Mouse (Mus musculus) hindbrain, embryonic 11.5 days (tissue): ENCODE measurements at regions not wholly inside any gene's neighbourhood (a gene's known extent, or its start where the extent isn't known, plus 50 kb on each side); places are given as distances from the start of the nearest gene placed in this dataset.

ENCODE experiments used
- ATAC-seq: fragments of 200-750 bp; cut with Nextera tagmentation; 2 replicates; pipeline ENCODE4 v1.8.0; 2017; ENCODE audit warnings: mild to moderate bottlenecking, moderate TSS enrichment, moderate library complexity; ENCODE audit not compliant: low FRiP score
- DNase-seq: peaks from one replicate; pipeline ENCODE4 v3.0.0-alpha.2; 2015; ENCODE audit warnings: low spot score
- H3K27ac ChIP-seq: fragments of 300-500 bp; sonication (generic); 2 replicates; pipeline ENCODE4 v1.5.1; 2014; ENCODE audit warnings: mild to moderate bottlenecking, low read depth, low read length
- H3K27me3 ChIP-seq: fragments of 300-500 bp; sonication (generic); 2 replicates; pipeline ENCODE4 v1.6.1; 2014; ENCODE audit warnings: mild to moderate bottlenecking, low read length, moderate library complexity, mixed read lengths; ENCODE audit not compliant: control insufficient read depth, insufficient read depth
- H3K36me3 ChIP-seq: fragments of 300-500 bp; sonication (generic); 2 replicates; pipeline ENCODE4 v1.6.1; 2014; ENCODE audit warnings: mild to moderate bottlenecking, low read length, moderate library complexity, mixed read lengths; ENCODE audit not compliant: control insufficient read depth, insufficient read depth
- H3K4me1 ChIP-seq: fragments of 300-500 bp; sonication (generic); replicated peaks from 2 replicates; pipeline ENCODE4 v1.6.1; 2014; ENCODE audit warnings: low read length, mixed read lengths; ENCODE audit not compliant: control insufficient read depth, insufficient read depth
- H3K4me2 ChIP-seq: fragments of 300-500 bp; sonication (generic); replicated peaks from 2 replicates; pipeline ENCODE4 v1.6.1; 2014; ENCODE audit warnings: mild to moderate bottlenecking, low read depth, low read length
- H3K4me3 ChIP-seq: fragments of 300-500 bp; sonication (generic); 2 replicates; pipeline ENCODE4 v1.5.1; 2014; ENCODE audit warnings: low read depth, low read length
- H3K9ac ChIP-seq: fragments of 300-500 bp; sonication (generic); 2 replicates; pipeline ENCODE4 v1.6.1; 2014; ENCODE audit warnings: low read depth, low read length
- H3K9me3 ChIP-seq: fragments of 300-500 bp; sonication (generic); 2 replicates; pipeline ENCODE4 v1.6.1; 2016; ENCODE audit warnings: low read length; ENCODE audit not compliant: control insufficient read depth
- WGBS: fragments of 180-500 bp; shearing (Covaris S2); extraction: QIAGEN DNeasy Blood & Tissue Kit; methylation state at CpG from one replicate; pipeline ENCODE4 v1.1.7; 2014; 5-methylcytosine and 5-hydroxymethylcytosine counted together

GRCm38 (mm10) chr6:78599751-78600150, 131.1 kb upstream of the Reg3g start:
- H3K4me2 ChIP-seq, result no peak overlapping the region

DNA sequence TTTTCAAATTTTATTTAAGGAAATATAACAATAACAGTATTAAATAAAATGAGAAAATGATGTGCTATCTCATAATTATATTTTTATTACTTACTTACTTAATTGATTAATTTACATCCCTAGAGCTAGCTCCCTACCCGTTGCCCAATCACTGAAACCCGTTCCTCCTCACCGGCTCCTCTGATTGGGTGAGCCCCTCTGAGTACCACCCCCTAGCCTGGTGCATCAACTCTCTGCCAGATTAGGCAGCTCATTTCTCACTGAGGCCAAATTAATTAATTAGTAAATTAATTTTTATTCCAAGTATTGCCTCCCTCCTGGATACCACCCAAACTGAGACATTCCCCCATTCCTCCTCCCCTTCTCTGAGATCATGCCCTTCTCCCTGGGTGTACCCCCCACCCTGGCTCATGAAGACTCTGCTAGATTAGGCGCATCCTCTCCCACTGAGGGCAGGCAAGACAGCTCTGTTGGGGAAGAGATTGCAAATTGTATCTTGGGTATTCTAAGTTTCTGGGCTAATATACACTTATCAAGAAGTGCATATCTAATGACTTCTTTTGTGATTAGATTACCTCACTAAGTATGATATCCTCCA, 101.4 kb upstream of the Reg3g start:
- H3K27ac ChIP-seq, result no peak overlapping the region
- no peak for ATAC-seq

More at GRCm38 (mm10) chr6:78599751-78600150, 131.1 kb upstream of the Reg3g start:
- Histone ChIP-seq H3K27ac (no peak overlapping the region), H3K4me3 (no peak overlapping the region), H3K27me3 (no peaks in the 10 kb centered on the region), H3K36me3 (no peaks in the 10 kb centered on the region), H3K4me1 (no peaks in the 10 kb centered on the region), H3K9ac (no peak overlapping the region), H3K9me3 (no peaks in the 10 kb centered on the region)
- ATAC-seq (no peak), DNase-seq (no peak)
- 94% methylated on average over 4 of the region's 4 CpGs for WGBS

DNA sequence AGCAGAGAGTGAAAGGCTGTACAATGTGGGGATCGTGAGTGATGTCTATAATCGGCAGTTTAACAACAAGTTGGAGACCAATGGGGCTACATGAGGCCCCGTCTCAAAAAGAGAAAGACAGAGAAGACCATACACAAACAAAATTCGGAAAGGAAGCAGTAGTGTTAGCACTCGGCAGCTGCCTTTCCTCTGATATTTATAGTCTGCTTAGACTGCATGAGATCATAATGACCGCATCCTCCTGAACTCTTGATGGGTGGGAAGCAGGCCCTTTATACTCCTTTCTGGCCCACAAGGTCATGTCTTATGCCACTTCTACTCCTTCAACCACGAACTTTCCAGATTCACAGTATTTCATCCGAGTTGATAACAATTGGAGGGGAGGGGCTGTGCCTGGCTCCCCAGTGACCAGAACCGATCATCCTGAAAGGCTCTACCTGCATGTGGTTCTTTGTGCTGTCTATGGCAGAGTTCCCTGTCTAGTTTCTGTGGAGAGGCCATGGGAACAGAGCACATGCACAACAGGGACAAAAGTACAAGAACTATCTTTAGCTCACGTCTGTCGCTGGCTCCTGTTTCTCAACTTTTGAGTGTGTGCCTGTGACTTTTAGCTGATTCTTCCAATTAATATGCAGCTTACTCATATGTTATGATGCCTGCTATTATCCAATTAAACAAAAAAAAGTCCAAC, 84.5 kb upstream of the Reg3g start:
- ATAC-seq (peak; percentile 60), DNase-seq (peak; percentile 11)
- peaks cover 3% of the 10 kb centered on the region; the same call in 1 of the 2 replicates for H3K4me1 ChIP-seq
- H3K27ac ChIP-seq, result no peak overlapping the region
- H3K9ac ChIP-seq, result no peak overlapping the region
- H3K36me3 ChIP-seq, result no peaks in the 10 kb centered on the region
- H3K27me3 ChIP-seq, result no peaks in the 10 kb centered on the region
- H3K9me3 ChIP-seq, result no peaks in the 10 kb centered on the region
- H3K4me2 ChIP-seq, result no peak overlapping the region
- no peak overlapping the region for H3K4me3 ChIP-seq
- WGBS, result 52% methylated on average over 11 of the region's 11 CpGs

More for the DNA sequence above, 101.4 kb upstream of the Reg3g start:
- Histone ChIP-seq H3K9me3 (no peaks in the 10 kb centered on the region), H3K4me1 (no peaks in the 10 kb centered on the region), H3K9ac (no peak overlapping the region), H3K4me3 (no peak overlapping the region), H3K27me3 (no peaks in the 10 kb centered on the region), H3K36me3 (no peaks in the 10 kb centered on the region), H3K4me2 (no peak overlapping the region)
- 90% methylated on average over 4 of the region's 4 CpGs for WGBS
- DNase-seq, result no peak

DNA sequence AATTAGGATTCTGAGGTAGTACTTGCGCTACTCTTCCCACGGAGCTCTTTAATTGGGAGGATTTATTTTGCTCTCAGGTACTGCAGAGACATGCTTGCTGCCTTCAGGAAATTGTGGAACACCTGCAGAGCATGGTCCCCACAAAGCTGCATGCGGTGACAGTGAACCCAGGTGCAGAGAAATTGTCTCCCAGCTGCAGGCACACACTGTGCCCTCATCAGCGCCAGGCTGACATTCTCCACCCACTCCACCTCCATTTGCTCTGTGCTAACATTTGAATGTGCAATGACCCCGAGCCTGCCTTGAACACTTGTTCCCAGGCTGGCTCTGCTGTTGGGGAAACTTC, 83.7 kb upstream of the Reg3g start:
- Histone ChIP-seq H3K4me3 (no peak overlapping the region), H3K27ac (no peak overlapping the region), H3K9ac (no peak overlapping the region), H3K4me2 (no peak overlapping the region), H3K36me3 (no peaks in the 10 kb centered on the region), H3K9me3 (no peaks in the 10 kb centered on the region), H3K4me1 (peaks cover 3% of the 10 kb centered on the region; the same call in 1 of the 2 replicates), H3K27me3 (no peaks in the 10 kb centered on the region)
- peak; percentile 46 for ATAC-seq
- WGBS, result 26% methylated on average over 5 of the region's 5 CpGs
- DNase-seq, result peak; percentile 1

DNA sequence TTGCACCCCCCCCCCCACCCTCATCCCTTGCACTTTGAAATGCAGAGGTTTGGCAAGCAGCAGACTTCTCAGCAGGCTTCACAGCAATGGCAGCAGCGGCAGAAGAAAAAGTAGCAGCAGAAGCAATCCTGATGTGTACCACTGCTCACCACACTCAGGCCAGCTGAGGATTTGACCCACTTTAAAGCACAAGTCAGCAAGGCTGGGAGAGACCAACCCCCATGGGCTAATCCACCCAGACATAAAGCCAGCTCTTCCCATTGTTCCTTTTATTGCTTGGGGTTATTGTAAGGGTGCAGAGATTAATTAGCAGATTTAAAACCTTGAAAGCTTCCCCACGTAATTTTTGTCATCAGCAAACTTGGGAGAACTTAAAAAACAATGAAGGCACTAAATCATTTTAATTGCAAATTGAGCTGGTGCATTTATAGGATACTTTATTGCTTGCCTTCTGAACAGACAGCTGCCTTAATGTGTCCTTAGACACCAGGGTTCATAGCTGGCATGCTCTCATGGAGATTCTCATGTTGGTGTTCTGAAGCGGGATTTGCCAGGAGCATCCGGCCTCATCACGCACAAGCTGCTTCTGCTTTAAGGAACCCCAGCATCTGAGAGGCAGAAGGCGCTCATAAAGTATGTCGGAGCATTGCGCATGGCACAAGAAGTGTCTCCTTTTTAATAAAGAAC, 83.1 kb upstream of the Reg3g start:
- no peak overlapping the region for H3K4me2 ChIP-seq

GRCm38 (mm10) chr6:78548476-78548875, 79.8 kb upstream of the Reg3g start:
- DNase-seq, result no peak
- H3K27me3 ChIP-seq, result no peaks in the 10 kb centered on the region
- 70% methylated on average over 4 of the region's 4 CpGs for WGBS

More for the DNA sequence above, 83.1 kb upstream of the Reg3g start:
- no peak overlapping the region for H3K4me3 ChIP-seq
- no peaks in the 10 kb centered on the region for H3K9me3 ChIP-seq
- H3K4me1 ChIP-seq, result peaks cover 3% of the 10 kb centered on the region; the same call in 1 of the 2 replicates
- DNase-seq, result peak; percentile 14
- H3K27ac ChIP-seq, result no peak overlapping the region
- 46% methylated on average over 8 of the region's 8 CpGs for WGBS
- H3K9ac ChIP-seq, result no peak overlapping the region
- ATAC-seq, result peak; percentile 54
- H3K36me3 ChIP-seq, result no peaks in the 10 kb centered on the region
- H3K27me3 ChIP-seq, result no peaks in the 10 kb centered on the region

DNA sequence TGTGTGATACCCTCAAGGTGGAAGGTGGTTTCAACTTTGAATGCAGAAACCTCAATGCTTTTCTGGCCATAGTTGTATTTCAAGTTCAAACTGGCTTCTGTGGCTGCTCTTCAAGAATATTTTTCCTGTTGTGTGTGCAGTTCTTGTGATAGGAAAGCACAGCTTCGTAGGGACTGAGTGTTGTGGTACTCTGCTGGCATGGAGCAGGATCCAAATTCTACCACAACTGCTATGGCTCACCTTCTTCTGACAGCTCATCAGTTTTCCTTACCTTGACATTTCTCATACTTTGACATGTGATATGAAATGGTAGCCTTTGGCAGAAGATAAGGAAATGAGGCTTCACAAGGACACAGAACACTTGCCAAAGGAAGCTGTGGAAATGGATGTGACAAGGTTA, 79.0 kb upstream of the Reg3g start:
- no peak for DNase-seq
- no peak overlapping the region for H3K9ac ChIP-seq
- no peaks in the 10 kb centered on the region for H3K9me3 ChIP-seq
- ATAC-seq, result no peak
- H3K36me3 ChIP-seq, result no peaks in the 10 kb centered on the region
- peaks cover 3% of the 10 kb centered on the region; the same call in 1 of the 2 replicates for H3K4me1 ChIP-seq
- no peak overlapping the region for H3K4me3 ChIP-seq
- no peak overlapping the region for H3K27ac ChIP-seq
- WGBS, result 87% methylated on average over 1 of the region's 1 CpGs
- no peaks in the 10 kb centered on the region for H3K27me3 ChIP-seq
- H3K4me2 ChIP-seq, result no peak overlapping the region

More at GRCm38 (mm10) chr6:78548476-78548875, 79.8 kb upstream of the Reg3g start:
- Histone ChIP-seq H3K9ac (no peak overlapping the region), H3K9me3 (no peaks in the 10 kb centered on the region), H3K4me2 (no peak overlapping the region), H3K4me1 (peaks cover 3% of the 10 kb centered on the region; the same call in 1 of the 2 replicates), H3K27ac (no peak overlapping the region), H3K36me3 (no peaks in the 10 kb centered on the region), H3K4me3 (no peak overlapping the region)
- no peak for ATAC-seq

DNA sequence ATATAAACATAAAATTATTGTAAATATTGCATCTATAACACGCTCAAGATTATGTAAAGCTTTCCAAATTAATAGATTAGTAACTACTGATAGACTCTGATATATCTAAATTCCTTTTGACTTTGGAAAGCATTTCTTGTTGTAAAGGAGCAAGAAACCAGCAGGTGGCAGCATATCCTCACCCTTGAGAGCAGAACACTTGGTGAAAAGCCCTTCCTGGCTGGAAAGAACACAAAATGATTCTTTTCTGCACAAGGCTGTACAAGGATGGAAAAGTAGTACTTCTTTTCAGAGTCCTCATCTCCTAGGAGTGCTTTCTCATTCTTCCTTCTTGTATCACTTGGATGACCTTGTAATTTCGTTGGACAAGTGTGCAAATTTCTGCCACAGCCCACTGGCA, 75.6 kb upstream of the Reg3g start:
- ATAC-seq, result peak; percentile 63; the same call in 1 of the 2 replicates

More for the DNA sequence above, 75.6 kb upstream of the Reg3g start:
- Histone ChIP-seq H3K9ac (no peak overlapping the region), H3K4me1 (no peaks in the 10 kb centered on the region), H3K27ac (no peak overlapping the region), H3K4me2 (no peak overlapping the region), H3K27me3 (no peaks in the 10 kb centered on the region), H3K9me3 (no peaks in the 10 kb centered on the region), H3K4me3 (no peak overlapping the region), H3K36me3 (no peaks in the 10 kb centered on the region)
- DNase-seq, result peak; percentile 80
- 15% methylated on average over 2 of the region's 2 CpGs for WGBS
